Mouse (Mus musculus) lung, postnatal 0 days (tissue): ENCODE results near the gene 4930524B15Rik.

ENCODE experiments used
- CTCF ChIP-seq: IDR thresholded peaks from 2 replicates; pipeline ENCODE4 v1.5.1; 2016; ENCODE audit warnings: antibody characterized with exemption, mild to moderate bottlenecking
- EP300 ChIP-seq: IDR thresholded peaks from 2 replicates; pipeline ENCODE4 v1.6.1; 2016; ENCODE audit warnings: antibody characterized with exemption, mild to moderate bottlenecking, control low read depth

GRCm38 (mm10) chr11:32013561-32013960, 48.2 kb downstream of the 4930524B15Rik start:
- TF ChIP-seq CTCF (no peak), EP300 (no peak)
